Mouse (Mus musculus): ENCODE data around the gene Cib4. TPM values are rescaled to one million over a fixed set of nuclear protein-coding genes. Genes with fewer than 3 reads are reported as not detected.

The Cib4 gene
- not detected for total RNA-seq (2023)

GRCm38 (mm10) chr5:30545698-30546097 lies at the start of gene Cib4:
TSS of gene Cib4 (minus strand) at chr5:30545836.

GRCm38 (mm10) chr5:30587681-30588300 lies 42.2 kb upstream of the Cib4 start, which contains the start of gene Kcnk3:
TSS of gene Kcnk3 (plus strand) at chr5:30588170.

GRCm38 (mm10) chr5:30465861-30466260 lies 79.8 kb downstream of the Cib4 start, which contains the start of gene 1700001C02Rik:
TSS of gene 1700001C02Rik (plus strand) at chr5:30466047.

GRCm38 (mm10) chr5:30461821-30462220 lies 83.8 kb downstream of the Cib4 start, which contains the start of gene Otof:
TSS of gene Otof (minus strand) at chr5:30461932.

Other genes with a start within 250 kb of the Cib4 start
- under 1 TPM in 1 of 2 experiments, not detected in 1; 0.15 TPM for gene Otof, start 83.9 kb downstream of the Cib4 start, total RNA-seq (2023)
- not detected for gene 1700001C02Rik, start 79.8 kb downstream of the Cib4 start, total RNA-seq (2023)
- gene Kcnk3, start 42.3 kb upstream of the Cib4 start, total RNA-seq (2023), result not detected
- 10 to 100 TPM; 39.7 to 42.7 TPM for gene Slc35f6, start 102.1 kb upstream of the Cib4 start, total RNA-seq (2023)
- 100 to 1,000 TPM; 111 to 123 TPM for gene Cenpa, start 120.9 kb upstream of the Cib4 start, total RNA-seq (2023)
- gene Dpysl5, start 165.7 kb upstream of the Cib4 start, total RNA-seq (2023), result under 1 TPM; 0.35 to 0.59 TPM

Data from T-cell, adult 66 days (primary cell).